In the genomic region with DNA sequence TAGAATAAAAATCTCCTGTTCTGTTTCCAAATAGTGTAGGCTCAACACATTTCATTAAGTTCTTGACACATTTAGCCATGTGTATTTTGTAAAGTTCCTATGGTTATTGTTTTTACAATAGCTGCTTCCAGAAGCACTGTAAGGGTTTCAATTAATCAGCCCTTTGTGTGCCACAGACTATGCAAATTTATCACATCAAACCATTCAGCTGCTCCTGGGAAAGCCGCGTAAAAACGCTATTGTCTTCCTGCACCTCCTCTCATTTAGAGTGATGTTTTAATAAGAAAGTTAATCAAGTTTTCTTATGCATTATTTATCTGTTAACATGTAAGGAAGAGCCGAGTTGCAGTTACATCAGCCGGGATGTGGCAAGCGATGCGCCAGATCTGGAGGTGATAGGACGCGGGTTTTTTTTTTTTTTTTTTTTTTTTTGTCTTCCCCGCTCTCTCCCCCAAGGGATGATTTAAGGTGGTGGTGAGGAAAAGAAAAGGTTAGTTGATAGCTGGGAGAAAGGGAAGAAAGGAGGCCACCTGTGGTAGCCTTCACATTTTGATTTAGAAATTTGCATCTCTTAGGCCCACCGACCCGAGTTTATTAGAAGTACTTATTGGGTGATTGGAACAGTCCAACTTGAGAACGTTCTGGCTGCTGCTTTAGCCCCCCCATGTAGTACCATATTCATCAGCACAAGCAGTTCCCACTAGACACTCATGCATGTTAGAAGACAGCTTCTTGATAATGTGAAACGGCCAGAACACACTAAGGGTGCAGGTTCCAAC, we compare ENCODE assay signal across 17 mouse cellular contexts. TPM values are rescaled to one million over a fixed set of nuclear protein-coding genes. Genes with fewer than 3 reads are reported as not detected.
DNase-seq lines count a peak whose midpoint lies in the region; ATAC-seq and TF ChIP-seq lines count a peak whose summit lies in the region.
"Had no signal": no experiment of that assay in that cellular context is flagged by ENCODE, and none has a peak within 500 bp of the region (broad histone marks: within the 10 kb centered on the region; RNA-seq: fewer than 3 reads in every experiment).

No protein-coding gene starts in this region.

- H3K27me3 ChIP-seq in heart, embryonic 10.5 days (ENCODE audit: insufficient read depth, poor library complexity, severe bottlenecking): no peaks in the 10 kb centered on the region
- H3K27me3 ChIP-seq in midbrain, embryonic 10.5 days (ENCODE audit: low read depth, poor library complexity, severe bottlenecking): peaks cover 16% of the 10 kb centered on the region
- H3K27me3 ChIP-seq in midbrain, postnatal 0 days (ENCODE audit: insufficient read depth, low read length): no peaks in the 10 kb centered on the region
- no peaks in the 10 kb centered on the region for H3K27me3 ChIP-seq in neural tube, embryonic 12.5 days (replicated peaks)
- H3K27me3 ChIP-seq: limb, embryonic 15.5 days had no signal

- H3K9me3 ChIP-seq in heart, embryonic 10.5 days: no peaks in the 10 kb centered on the region
- H3K9me3 ChIP-seq in midbrain, embryonic 10.5 days (replicated peaks): no peaks in the 10 kb centered on the region
- no peaks in the 10 kb centered on the region for H3K9me3 ChIP-seq in midbrain, postnatal 0 days (ENCODE audit: low read length)
- H3K9me3 ChIP-seq in neural tube, embryonic 12.5 days: no peaks in the 10 kb centered on the region
- H3K9me3 ChIP-seq: limb, embryonic 15.5 days had no signal

- peaks cover 7% of the 10 kb centered on the region; the same call in 1 of the 2 replicates for H3K36me3 ChIP-seq in heart, embryonic 10.5 days
- no peaks in the 10 kb centered on the region for H3K36me3 ChIP-seq in midbrain, embryonic 10.5 days
- no peaks in the 10 kb centered on the region; the same call in 1 of the 2 replicates for H3K36me3 ChIP-seq in midbrain, postnatal 0 days (ENCODE audit: insufficient read depth, low read length)
- no peaks in the 10 kb centered on the region for H3K36me3 ChIP-seq in neural tube, embryonic 12.5 days

- no peak overlapping the region for H3K4me2 ChIP-seq in midbrain, postnatal 0 days (ENCODE audit: low read depth, low read length, poor library complexity, severe bottlenecking)
- no peak overlapping the region for H3K4me2 ChIP-seq in neural tube, embryonic 12.5 days (replicated peaks)
- H3K4me2 ChIP-seq: limb, embryonic 15.5 days had no signal

- no peak overlapping the region for H3K4me3 ChIP-seq in heart, embryonic 10.5 days
- no peak overlapping the region for H3K4me3 ChIP-seq in midbrain, embryonic 10.5 days
- no peak overlapping the region for H3K4me3 ChIP-seq in midbrain, postnatal 0 days (ENCODE audit: low read depth, low read length)
- H3K4me3 ChIP-seq in neural tube, embryonic 12.5 days: no peak overlapping the region
- H3K4me3 ChIP-seq: limb, embryonic 15.5 days had no signal

- no peak for DNase-seq in heart, embryonic 10.5 days (ENCODE audit: low spot score)
- DNase-seq in heart, adult 18-20 months: no peak
- DNase-seq in midbrain, embryonic 10.5 days (ENCODE audit: low spot score): no peak
- no peak for DNase-seq in midbrain, postnatal 0 days (ENCODE audit: low spot score)
- peak; percentile 70 for DNase-seq in brain, embryonic 14.5 days (ENCODE audit: low read depth)
- DNase-seq in layer of hippocampus, adult 8-10 months (ENCODE audit: low spot score in 2 of 2): no peak
- no peak for DNase-seq in thymus, postnatal 36 days
- DNase-seq: adrenal gland, postnatal 10 days; B cell, adult 2 months; cerebellum, adult 9-10 months; embryo, embryonic 11 days; gastrocnemius, postnatal 25 days; kidney, adult 11 months; kidney, postnatal 25 days had no signal

- WGBS in heart, embryonic 10.5 days: 57% methylated on average over 14 of the region's 14 CpGs
- 15% methylated on average over 14 of the region's 14 CpGs for WGBS in midbrain, embryonic 10.5 days
- 29% methylated on average over 14 of the region's 14 CpGs for WGBS in midbrain, postnatal 0 days
- WGBS in neural tube, embryonic 12.5 days: 8% methylated on average over 14 of the region's 14 CpGs

- no peak for ATAC-seq in midbrain, postnatal 0 days (ENCODE audit: low FRiP score)
- ATAC-seq in neural tube, embryonic 12.5 days (ENCODE audit: low FRiP score, low read depth): peak; percentile 30; the same call in 1 of the 2 replicates

- peak overlapping the region; percentile 59; the same call in 1 of the 2 replicates for H3K27ac ChIP-seq in heart, embryonic 10.5 days
- H3K27ac ChIP-seq in midbrain, embryonic 10.5 days (replicated peaks): peak overlapping the region; percentile 73
- H3K27ac ChIP-seq in midbrain, postnatal 0 days (ENCODE audit: low read depth, low read length): no peak overlapping the region
- H3K27ac ChIP-seq in neural tube, embryonic 12.5 days: peak overlapping the region; percentile 70; the same call in 1 of the 2 replicates
- H3K27ac ChIP-seq: limb, embryonic 15.5 days; macrophage had no signal

- peaks cover 36% of the 10 kb centered on the region for H3K4me1 ChIP-seq in heart, embryonic 10.5 days
- peaks cover 79% of the 10 kb centered on the region for H3K4me1 ChIP-seq in midbrain, embryonic 10.5 days
- peaks cover 3% of the 10 kb centered on the region; the same call in 1 of the 2 replicates for H3K4me1 ChIP-seq in midbrain, postnatal 0 days (ENCODE audit: insufficient read depth, low read length)
- H3K4me1 ChIP-seq in neural tube, embryonic 12.5 days: peaks cover 47% of the 10 kb centered on the region

- no peak for TF ChIP-seq POLR2A in brain, embryonic 14.5 days (IDR thresholded peaks at IDR 0.05; ENCODE audit: borderline replicate concordance, extremely low read depth, insufficient read depth, insufficient read length, poor library complexity, severe bottlenecking)

- no peak overlapping the region for H3K9ac ChIP-seq in midbrain, postnatal 0 days (replicated peaks; ENCODE audit: low read length, poor library complexity, severe bottlenecking)
- H3K9ac ChIP-seq in neural tube, embryonic 12.5 days: no peak overlapping the region
- H3K9ac ChIP-seq: limb, embryonic 15.5 days had no signal

- no peak for TF ChIP-seq CTCF in midbrain, postnatal 0 days (IDR thresholded peaks at IDR 0.05)
- no peak for TF ChIP-seq CTCF in brain, embryonic 14.5 days (IDR thresholded peaks at IDR 0.05; ENCODE audit: borderline replicate concordance, extremely low read depth, insufficient read depth, insufficient read length)

RNA-seq across cellular contexts. Expression of a gene that starts 47.9 kb away (rescaled TPM):
- polyA plus RNA-seq in heart, embryonic 10.5 days (2016; fragmentation: Nextera tagmentation; extraction: Ambion mirVana): 0.36 TPM in 1 of 2 replicates, not detected in the other
- not detected for total RNA-seq in heart, adult 18-20 months (2021)
- polyA plus RNA-seq in midbrain, embryonic 10.5 days (2016; fragmentation: Nextera tagmentation; extraction: Ambion mirVana): 61.8 and 70.6 TPM in 2 replicates
- total RNA-seq in midbrain, postnatal 0 days (2014; rRNA removed): 12.6 and 15.0 TPM in 2 replicates
- polyA plus RNA-seq in midbrain, postnatal 0 days (2015; fragmentation: Nextera tagmentation; extraction: Ambion mirVana): 10.2 and 11.6 TPM in 2 replicates
- 20.4 and 27.9 TPM in 2 replicates for polyA plus RNA-seq in brain, embryonic 14.5 days (2012; rRNA removed)
- 40.6 and 46.0 TPM in 2 replicates for polyA plus RNA-seq in neural tube, embryonic 12.5 days (2016; fragmentation: Nextera tagmentation; extraction: Ambion mirVana)
- 10 to 100 TPM; 10.9 to 12.7 (median 12.3) TPM for total RNA-seq in layer of hippocampus, adult 8-10 months (2022)
- total RNA-seq: gastrocnemius, postnatal 25 days had no signal
- polyA plus RNA-seq: macrophage had no signal
